9 mouse cellular contexts compared by ENCODE assay signal in the genomic region with DNA sequence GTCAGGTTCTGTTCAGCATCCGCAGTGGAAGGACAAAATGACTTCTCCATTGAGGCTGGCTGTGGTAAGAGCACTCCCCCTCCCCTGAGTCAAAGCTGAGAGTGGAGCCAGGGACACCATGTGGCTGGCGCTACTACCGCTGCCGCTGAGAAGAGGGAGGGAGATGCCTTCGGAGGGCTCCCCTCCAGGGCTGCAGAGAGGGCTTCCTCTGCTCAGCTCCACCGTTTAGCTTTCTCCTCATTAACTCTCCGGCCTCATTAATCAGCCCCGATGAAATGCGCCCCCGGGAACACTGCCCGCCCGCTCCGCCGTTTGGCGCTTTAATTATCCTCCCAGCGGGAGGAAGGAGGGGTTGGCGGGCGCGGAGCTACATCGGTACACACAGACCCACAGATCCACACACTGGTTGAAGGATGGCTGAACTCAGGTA. TPM values are rescaled to one million over a fixed set of nuclear protein-coding genes. Genes with fewer than 3 reads are reported as not detected.
DNase-seq lines count a peak whose midpoint lies in the region; ATAC-seq and TF ChIP-seq lines count a peak whose summit lies in the region.
"Had no signal": no experiment of that assay in that cellular context is flagged by ENCODE, and none has a peak within 500 bp of the region (broad histone marks: within the 10 kb centered on the region; RNA-seq: fewer than 3 reads in every experiment).

No protein-coding gene starts in this region.

- H3K36me3 ChIP-seq in kidney, embryonic 14.5 days (ENCODE audit: control insufficient read depth, insufficient read depth, low read length), result no peaks in the 10 kb centered on the region
- H3K36me3 ChIP-seq in forebrain, embryonic 12.5 days (replicated peaks), result no peaks in the 10 kb centered on the region
- no peaks in the 10 kb centered on the region for H3K36me3 ChIP-seq in midbrain, embryonic 15.5 days (replicated peaks)

- no peaks in the 10 kb centered on the region for H3K9me3 ChIP-seq in kidney, embryonic 14.5 days (ENCODE audit: control insufficient read depth, low read length)
- no peaks in the 10 kb centered on the region for H3K9me3 ChIP-seq in forebrain, embryonic 12.5 days
- H3K9me3 ChIP-seq in midbrain, embryonic 15.5 days, result no peaks in the 10 kb centered on the region

- peak; percentile 26; the same call in 1 of the 2 replicates for ATAC-seq in kidney, embryonic 14.5 days (ENCODE audit: low FRiP score, low TSS enrichment)
- ATAC-seq in cerebellum, adult (ENCODE audit: insufficient number of reproducible peaks, low FRiP score, low TSS enrichment), result peak; percentile 76
- ATAC-seq in forebrain, embryonic 12.5 days (ENCODE audit: low FRiP score), result peak; percentile 70
- peak; percentile 75 for ATAC-seq in midbrain, embryonic 15.5 days (replicated peaks)

- peaks cover 11% of the 10 kb centered on the region; the same call in 1 of the 2 replicates for H3K4me1 ChIP-seq in kidney, embryonic 14.5 days (ENCODE audit: control insufficient read depth, insufficient read depth, low read length)
- H3K4me1 ChIP-seq in forebrain, embryonic 12.5 days, result peaks cover 94% of the 10 kb centered on the region
- H3K4me1 ChIP-seq in midbrain, embryonic 15.5 days, result peaks cover 73% of the 10 kb centered on the region

- no peak overlapping the region for H3K27ac ChIP-seq in kidney, embryonic 14.5 days (ENCODE audit: low read depth, low read length)
- peak overlapping the region; percentile 78 for H3K27ac ChIP-seq in forebrain, embryonic 12.5 days
- H3K27ac ChIP-seq in layer of hippocampus, adult 2 months, result peak overlapping the region; percentile 63
- peak overlapping the region; percentile 40 for H3K27ac ChIP-seq in midbrain, embryonic 15.5 days

- peak; percentile 21 for TF ChIP-seq CTCF in layer of hippocampus, adult 2 months (conservative IDR thresholded peaks at IDR 0.05)

- WGBS in kidney, embryonic 14.5 days, result 0% methylated on average over 20 of the region's 20 CpGs
- WGBS in forebrain, embryonic 12.5 days, result 0% methylated on average over 18 of the region's 20 CpGs
- 0% methylated on average over 20 of the region's 20 CpGs for WGBS in midbrain, embryonic 15.5 days

- peak overlapping the region; percentile 35; the same call in 1 of the 2 replicates for H3K4me2 ChIP-seq in kidney, embryonic 14.5 days (replicated peaks; ENCODE audit: low read depth, low read length)
- peak overlapping the region; percentile 45 for H3K4me2 ChIP-seq in forebrain, embryonic 12.5 days
- peak overlapping the region; percentile 58 for H3K4me2 ChIP-seq in midbrain, embryonic 15.5 days

- no peak overlapping the region for H3K9ac ChIP-seq in kidney, embryonic 14.5 days (ENCODE audit: low read depth, low read length)
- H3K9ac ChIP-seq in forebrain, embryonic 12.5 days, result 0 out of 2 replicates have a peak overlapping the region, but pooled peaks have one; percentile 29
- peak overlapping the region; percentile 39 for H3K9ac ChIP-seq in midbrain, embryonic 15.5 days

- peaks cover 96% of the 10 kb centered on the region for H3K27me3 ChIP-seq in kidney, embryonic 14.5 days (ENCODE audit: control insufficient read depth, insufficient read depth, low read length)
- peaks cover 61% of the 10 kb centered on the region for H3K27me3 ChIP-seq in forebrain, embryonic 12.5 days
- H3K27me3 ChIP-seq in midbrain, embryonic 15.5 days (replicated peaks), result peaks cover 41% of the 10 kb centered on the region

- no peak for DNase-seq in kidney, adult 11 months
- DNase-seq in layer of hippocampus, adult 2 months (ENCODE audit: low spot score in 2 of 2), result peak; percentile 63 to 70
- no peak for DNase-seq in MN1 (ENCODE audit: low spot score)
- DNase-seq in gastrocnemius, postnatal 25 days, result no peak

- H3K4me3 ChIP-seq in kidney, embryonic 14.5 days (ENCODE audit: low read length), result peak overlapping the region; percentile 23
- peak overlapping the region; percentile 25 for H3K4me3 ChIP-seq in forebrain, embryonic 12.5 days (replicated peaks)
- H3K4me3 ChIP-seq in layer of hippocampus, adult 2 months, result peak overlapping the region; percentile 53
- peak overlapping the region; percentile 35 for H3K4me3 ChIP-seq in midbrain, embryonic 15.5 days

RNA-seq across cellular contexts. Expression of a gene that starts 23.4 kb away (rescaled TPM):
- polyA plus RNA-seq in kidney, embryonic 14.5 days (2014; fragmentation: Nextera tagmentation; extraction: Ambion mirVana), result 0.09 and 0.11 TPM in 2 replicates
- polyA plus RNA-seq in forebrain, embryonic 12.5 days (2016; fragmentation: Nextera tagmentation; extraction: Ambion mirVana), result 22.7 and 24.1 TPM in 2 replicates
- 10 to 100 TPM; 14.8 to 19.0 TPM for total RNA-seq in layer of hippocampus, adult 2 months (2021)
- polyA plus RNA-seq in midbrain, embryonic 15.5 days (2015; fragmentation: Nextera tagmentation; extraction: Ambion mirVana), result 4.8 and 10.0 TPM in 2 replicates
- total RNA-seq in gastrocnemius, postnatal 25 days (2021), result not detected
- total RNA-seq: MEL had no signal

RNA-seq across cellular contexts. Expression of a gene that starts 32.6 kb away (rescaled TPM):
- polyA plus RNA-seq in kidney, embryonic 14.5 days (2014; fragmentation: Nextera tagmentation; extraction: Ambion mirVana), result 28.5 and 33.2 TPM in 2 replicates
- polyA plus RNA-seq in forebrain, embryonic 12.5 days (2016; fragmentation: Nextera tagmentation; extraction: Ambion mirVana), result 46.9 and 47.3 TPM in 2 replicates
- 10 to 100 TPM; 20.5 to 25.6 TPM for total RNA-seq in layer of hippocampus, adult 2 months (2021)
- 31.9 and 33.8 TPM in 2 replicates for polyA plus RNA-seq in midbrain, embryonic 15.5 days (2015; fragmentation: Nextera tagmentation; extraction: Ambion mirVana)
- 1 to 10 TPM; 3.0 to 6.6 TPM for total RNA-seq in gastrocnemius, postnatal 25 days (2021)

RNA-seq across cellular contexts. Expression of a gene that starts 54.8 kb away (rescaled TPM):
- 10.5 and 11.9 TPM in 2 replicates for polyA plus RNA-seq in kidney, embryonic 14.5 days (2014; fragmentation: Nextera tagmentation; extraction: Ambion mirVana)
- 4.8 and 5.4 TPM in 2 replicates for polyA plus RNA-seq in forebrain, embryonic 12.5 days (2016; fragmentation: Nextera tagmentation; extraction: Ambion mirVana)
- 1 to 10 TPM; 4.9 to 5.8 TPM for total RNA-seq in layer of hippocampus, adult 2 months (2021)
- polyA plus RNA-seq in midbrain, embryonic 15.5 days (2015; fragmentation: Nextera tagmentation; extraction: Ambion mirVana), result 5.2 and 6.2 TPM in 2 replicates
- total RNA-seq in gastrocnemius, postnatal 25 days (2021), result 1 to 10 TPM; 7.6 to 9.7 TPM
- total RNA-seq: MEL had no signal

Comparison
In these comparisons a context has a peak if more than half of its experiments do, and no peak if none do; other contexts are left out.
1. ATAC-seq: peak in every context shown above with its lines; median percentile 76 in cerebellum, adult; 75 in midbrain, embryonic 15.5 days; 70 in forebrain, embryonic 12.5 days; 26 in kidney, embryonic 14.5 days.
2. DNase-seq: peak in layer of hippocampus, adult 2 months (2 of 2); none in kidney, adult 11 months (single experiment), MN1 (single experiment) and gastrocnemius, postnatal 25 days (single experiment).
3. Peak in every context shown above with its lines, with median percentiles within 50 percentile points of each other: H3K4me2 ChIP-seq and H3K4me3 ChIP-seq.